Mouse (Mus musculus) liver, embryonic 14.5 days (tissue): ENCODE data around the gene Col16a1. TPM values are rescaled to one million over a fixed set of nuclear protein-coding genes. Genes with fewer than 3 reads are reported as not detected.

ENCODE experiments used
- ATAC-seq: fragments of 200-750 bp; cut with Nextera tagmentation; 2 replicates; pipeline ENCODE4 v1.8.0; 2017; ENCODE audit warnings: moderate number of reproducible peaks, mild to moderate bottlenecking, moderate library complexity; ENCODE audit not compliant: insufficient read depth
- DNase-seq, 3 experiments: peaks; one replicate each; pipeline ENCODE4 v3.0.0-alpha.2; 2012 to 2013; ENCODE audit warnings: low read depth in 3 of 3, low spot score in 3 of 3
- H3K27ac ChIP-seq: fragments of 300-500 bp; sonication (generic); 2 replicates; pipeline ENCODE4 v1.5.1; 2014; ENCODE audit warnings: moderate library complexity, mild to moderate bottlenecking, control low read depth, inconsistent platforms
- H3K27me3 ChIP-seq: fragments of 300-500 bp; sonication (generic); 2 replicates; pipeline ENCODE4 v1.6.1; 2014; ENCODE audit warnings: mild to moderate bottlenecking, low read length, moderate library complexity; ENCODE audit not compliant: control insufficient read depth, insufficient read depth
- H3K36me3 ChIP-seq: fragments of 300-500 bp; sonication (generic); replicated peaks from 2 replicates; pipeline ENCODE4 v1.6.1; 2014; ENCODE audit warnings: low read depth; ENCODE audit not compliant: control insufficient read depth, insufficient read depth
- H3K4me1 ChIP-seq, 2 experiments: fragments of 200-500 bp in 1 of 2; fragments of 300-500 bp in 1 of 2; sonication (generic) in 1 of 2; replicated peaks; 2 replicates each; pipeline ENCODE4 v1.6.1; 2012 to 2014; ENCODE audit warnings: antibody characterized with exemption in 1 of 2, inconsistent platforms in 1 of 2, low read length in 1 of 2; ENCODE audit not compliant: control insufficient read depth in 2 of 2, insufficient read depth in 2 of 2
- H3K4me2 ChIP-seq: fragments of 300-500 bp; sonication (generic); 2 replicates; pipeline ENCODE4 v1.6.1; 2014; ENCODE audit warnings: low read depth, mild to moderate bottlenecking, control low read depth, moderate library complexity
- H3K4me3 ChIP-seq, 2 experiments: fragments of 200-500 bp in 1 of 2; fragments of 300-500 bp in 1 of 2; sonication (generic) in 1 of 2; 2 replicates each; pipeline ENCODE4 v1.5.1; 2012 to 2014; ENCODE audit warnings: low read depth in 2 of 2, low read length in 2 of 2, mild to moderate bottlenecking in 2 of 2, control low read depth in 1 of 2, inconsistent platforms in 1 of 2, moderate library complexity in 1 of 2; ENCODE audit not compliant: insufficient read depth in 1 of 2
- H3K9ac ChIP-seq: fragments of 300-500 bp; sonication (generic); replicated peaks from 2 replicates; pipeline ENCODE4 v1.6.1; 2014; ENCODE audit warnings: mild to moderate bottlenecking, control low read depth, moderate library complexity
- H3K9me3 ChIP-seq: fragments of 300-500 bp; sonication (generic); 2 replicates; pipeline ENCODE4 v1.6.1; 2016; ENCODE audit warnings: low read length, mixed read lengths; ENCODE audit not compliant: control insufficient read depth
- CTCF ChIP-seq: IDR thresholded peaks from 2 replicates; pipeline ENCODE4 v1.5.1; 2016; ENCODE audit warnings: antibody characterized with exemption, low read depth, control low read depth
- EP300 ChIP-seq: IDR thresholded peaks from 2 replicates; pipeline ENCODE4 v1.6.1; 2016; ENCODE audit warnings: antibody characterized with exemption, low read depth
- WGBS: fragments of 180-500 bp; shearing (Covaris S2); extraction: QIAGEN DNeasy Blood & Tissue Kit; methylation state at CpG from one replicate; pipeline ENCODE4 v1.1.7; 2014; ENCODE audit not compliant: insufficient replicate concordance; 5-methylcytosine and 5-hydroxymethylcytosine counted together
- polyA plus RNA-seq, 2 experiments: library from polyadenylated mRNA; depleted of rRNA in 1 of 2; stranded (reverse) in 1 of 2; unstranded in 1 of 2; fragments of >200 nt; fragmentation: Nextera tagmentation in 1 of 2; extraction: Ambion mirVana in 1 of 2; gene quantifications; 2 replicates each; pipeline versions ENCODE4 v1.2.1 to v1.2.3; 2012 to 2014

Gene Col16a1
- polyA plus RNA-seq, 2 experiments: 1.5 to 3.0 TPM

GRCm38 (mm10) chr4:130031146-130031545, 16.5 kb upstream of the Col16a1 start:
- no peaks in the 10 kb centered on the region; the same call in 1 of the 2 replicates for H3K27me3 ChIP-seq
- H3K4me1 ChIP-seq: no peaks in the 10 kb centered on the region
- no peaks in the 10 kb centered on the region for H3K9me3 ChIP-seq
- ATAC-seq: no peak
- no peak for DNase-seq
- H3K4me3 ChIP-seq: no peak overlapping the region
- H3K27ac ChIP-seq: no peak overlapping the region
- no peak overlapping the region for H3K4me2 ChIP-seq
- no peak for TF ChIP-seq EP300
- WGBS: 53% methylated on average over 2 of the region's 2 CpGs
- no peak overlapping the region for H3K9ac ChIP-seq
- H3K36me3 ChIP-seq: no peaks in the 10 kb centered on the region

- Histone ChIP-seq H3K4me3 (no peak overlapping the region), H3K9me3 (no peaks in the 10 kb centered on the region), H3K4me1 (no peaks in the 10 kb centered on the region), H3K27ac (no peak overlapping the region), H3K9ac (no peak overlapping the region), H3K27me3 (no peaks in the 10 kb centered on the region; the same call in 1 of the 2 replicates), H3K4me2 (no peak overlapping the region), H3K36me3 (no peaks in the 10 kb centered on the region)
- 60% methylated on average over 7 of the region's 7 CpGs for whole genome bisulfite sequencing
- no peak for TF ChIP-seq CTCF
- ATAC-seq (no peak), DNase-seq (no peak)
These were observed 14.1 kb upstream of the Col16a1 start for GRCm38 (mm10) chr4:130033496-130033895.

DNA sequence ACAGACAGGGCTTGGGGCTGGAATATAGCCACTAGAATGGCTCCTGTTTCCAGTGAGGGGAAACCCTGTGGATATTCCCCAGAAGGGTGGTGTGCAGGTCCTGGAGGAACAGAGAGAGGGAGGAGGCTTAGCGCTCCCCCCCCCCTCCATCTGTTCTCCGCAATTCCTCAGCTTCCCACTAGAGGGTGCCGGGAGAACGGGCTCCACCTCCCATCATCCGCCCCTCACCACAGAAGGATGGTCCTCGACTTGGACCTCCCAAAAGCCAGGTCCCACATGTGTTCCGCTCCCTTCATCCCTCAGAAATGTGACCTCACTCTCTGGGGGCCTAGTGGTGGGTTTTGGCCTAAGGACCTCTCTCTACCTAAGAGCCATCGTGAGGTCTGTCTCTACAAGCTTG, 11.5 kb upstream of the Col16a1 start:
- Histone ChIP-seq H3K9me3 (no peaks in the 10 kb centered on the region), H3K9ac (no peak overlapping the region), H3K4me3 (no peak overlapping the region), H3K4me1 (no peaks in the 10 kb centered on the region), H3K27me3 (no peaks in the 10 kb centered on the region; the same call in 1 of the 2 replicates), H3K4me2 (no peak overlapping the region), H3K27ac (no peak overlapping the region), H3K36me3 (no peaks in the 10 kb centered on the region)
- TF ChIP-seq CTCF (peak; percentile 76), EP300 (no peak)
- ATAC-seq: no peak
- no peak for DNase-seq
- 3% methylated on average over 8 of the region's 8 CpGs for WGBS

GRCm38 (mm10) chr4:130036573-130037401, 10.9 kb upstream of the Col16a1 start:
- TF ChIP-seq CTCF: no peak
- no peak for TF ChIP-seq EP300
- H3K9me3 ChIP-seq: no peaks in the 10 kb centered on the region
- H3K9ac ChIP-seq: no peak overlapping the region
- H3K4me3 ChIP-seq: no peak overlapping the region
- H3K4me1 ChIP-seq: no peaks in the 10 kb centered on the region
- no peaks in the 10 kb centered on the region for H3K36me3 ChIP-seq
- 11% methylated on average over 23 of the region's 23 CpGs for WGBS
- H3K27ac ChIP-seq: no peak overlapping the region
- H3K27me3 ChIP-seq: no peaks in the 10 kb centered on the region; the same call in 1 of the 2 replicates
- no peak overlapping the region for H3K4me2 ChIP-seq
- DNase-seq (no peak), ATAC-seq (no peak)

- Histone ChIP-seq H3K9ac (no peak overlapping the region), H3K27me3 (no peaks in the 10 kb centered on the region; the same call in 1 of the 2 replicates), H3K4me3 (no peak overlapping the region), H3K36me3 (no peaks in the 10 kb centered on the region), H3K9me3 (no peaks in the 10 kb centered on the region), H3K4me1 (no peaks in the 10 kb centered on the region), H3K4me2 (no peak overlapping the region), H3K27ac (no peak overlapping the region)
- DNase-seq: no peak
- no peak for ATAC-seq
- WGBS: 26% methylated on average over 5 of the region's 5 CpGs
- TF ChIP-seq EP300 (no peak), CTCF (no peak)
These were observed 8.3 kb upstream of the Col16a1 start for GRCm38 (mm10) chr4:130039351-130039750.
